Mouse (Mus musculus) MEL (cell line): Measurements from ENCODE around the gene Prkci. TPM values are rescaled to one million over a fixed set of nuclear protein-coding genes. Genes with fewer than 3 reads are reported as not detected.

Experiments used
- DNase-seq: peaks from one replicate; pipeline ENCODE4 v3.0.0; 2011; ENCODE audit warnings: low read depth, low spot score
- H3K27ac ChIP-seq: 2 replicates; pipeline ENCODE4 v1.5.1; 2012; ENCODE audit warnings: low read depth, mild to moderate bottlenecking, control low read depth, low read length, moderate library complexity; ENCODE audit not compliant: control insufficient read depth
- H3K27me3 ChIP-seq, 2 experiments: fragments of 150-350 bp in 1 of 2; sonication (generic) in 1 of 2; 2 replicates each; pipeline ENCODE4 v1.6.1; 2012; ENCODE audit warnings: low read length in 2 of 2, mild to moderate bottlenecking in 2 of 2, improper control_type of control experiment in 1 of 2, moderate library complexity in 1 of 2; ENCODE audit not compliant: insufficient read depth in 2 of 2, control insufficient read depth in 1 of 2
- H3K36me3 ChIP-seq, 2 experiments: 2 replicates each; pipeline ENCODE4 v1.6.1; 2012 to 2014; ENCODE audit warnings: low read length in 2 of 2, improper control_type of control experiment in 1 of 2, inconsistent platforms in 1 of 2, mild to moderate bottlenecking in 1 of 2; ENCODE audit not compliant: insufficient read depth in 2 of 2, control insufficient read depth in 1 of 2
- H3K4me1 ChIP-seq, 2 experiments: fragments of 150-350 bp in 1 of 2; sonication (generic) in 1 of 2; 2 replicates each; pipeline ENCODE4 v1.6.1; 2012; ENCODE audit warnings: low read length in 2 of 2, improper control_type of control experiment in 1 of 2, mild to moderate bottlenecking in 1 of 2; ENCODE audit not compliant: insufficient read depth in 2 of 2, control insufficient read depth in 1 of 2
- H3K4me3 ChIP-seq, 2 experiments: fragments of 150-350 bp in 1 of 2; sonication (generic) in 1 of 2; 2 replicates each; pipeline ENCODE4 v1.5.1; 2012; ENCODE audit warnings: low read depth in 2 of 2, low read length in 2 of 2, mild to moderate bottlenecking in 2 of 2, moderate library complexity in 2 of 2, control low read depth in 1 of 2, improper control_type of control experiment in 1 of 2; ENCODE audit not compliant: control insufficient read depth in 1 of 2, insufficient read depth in 1 of 2
- H3K79me2 ChIP-seq: 2 replicates; pipeline ENCODE4 v1.6.1; 2012; ENCODE audit warnings: mild to moderate bottlenecking, low read length, moderate library complexity; ENCODE audit not compliant: control insufficient read depth, poor library complexity, insufficient read depth
- H3K9ac ChIP-seq: 2 replicates; pipeline ENCODE4 v1.6.1; 2012; ENCODE audit warnings: low read depth, mild to moderate bottlenecking, control low read depth, low read length, moderate library complexity; ENCODE audit not compliant: control insufficient read depth, poor library complexity, severe bottlenecking
- H3K9me3 ChIP-seq: fragments of 150-350 bp; sonication (generic); replicated peaks from 2 replicates; pipeline ENCODE4 v1.6.1; 2012; ENCODE audit warnings: mild to moderate bottlenecking, low read length, improper control_type of control experiment, moderate library complexity; ENCODE audit not compliant: insufficient read depth
- BHLHE40 ChIP-seq: IDR thresholded peaks from 2 replicates; pipeline ENCODE4 v1.6.1; 2012; ENCODE audit warnings: low read depth, mild to moderate bottlenecking, inconsistent platforms, low read length, improper control_type of control experiment, borderline replicate concordance
- CHD1 ChIP-seq: IDR thresholded peaks from 2 replicates; pipeline ENCODE4 v1.6.1; 2012; ENCODE audit warnings: low read depth, mild to moderate bottlenecking, inconsistent platforms, low read length, improper control_type of control experiment
- CHD2 ChIP-seq: IDR thresholded peaks from 2 replicates; pipeline ENCODE4 v1.6.1; 2011; ENCODE audit warnings: low read length, improper control_type of control experiment
- CTCF ChIP-seq, 3 experiments: IDR thresholded peaks in 2 of 3; conservative IDR thresholded peaks in 1 of 3; 2 replicates each; pipeline ENCODE4 v1.5.1; 2011 to 2012; ENCODE audit warnings: low read length in 3 of 3, low read depth in 2 of 3, mild to moderate bottlenecking in 2 of 3, improper control_type of control experiment in 1 of 3, inconsistent platforms in 1 of 3, mixed read lengths in 1 of 3, moderate library complexity in 1 of 3; ENCODE audit not compliant: control insufficient read depth in 1 of 3, insufficient read depth in 1 of 3, poor library complexity in 1 of 3, severe bottlenecking in 1 of 3
- E2F4 ChIP-seq: IDR thresholded peaks from 2 replicates; pipeline ENCODE4 v1.6.1; 2011; ENCODE audit warnings: low read depth, low read length, improper control_type of control experiment, borderline replicate concordance
- ELF1 ChIP-seq: IDR thresholded peaks from 2 replicates; pipeline ENCODE4 v1.6.1; 2014; ENCODE audit warnings: low read depth, mild to moderate bottlenecking, inconsistent platforms, low read length, improper control_type of control experiment, moderate library complexity
- HCFC1 ChIP-seq: IDR thresholded peaks from 2 replicates; pipeline ENCODE4 v1.6.1; 2012; ENCODE audit warnings: low read depth, mild to moderate bottlenecking, inconsistent platforms, low read length, improper control_type of control experiment, moderate library complexity
- JUND ChIP-seq: IDR thresholded peaks from 2 replicates; pipeline ENCODE4 v1.6.1; 2011; ENCODE audit warnings: low read depth, mild to moderate bottlenecking, improper control_type of control experiment, low read length
- KAT2A ChIP-seq: conservative IDR thresholded peaks from 2 replicates; pipeline ENCODE4 v1.6.1; 2012; ENCODE audit warnings: low read depth, low read length, improper control_type of control experiment, inconsistent platforms
- MAX ChIP-seq: IDR thresholded peaks from 2 replicates; pipeline ENCODE4 v1.6.1; 2011; ENCODE audit warnings: low read length, improper control_type of control experiment
- MAZ ChIP-seq: IDR thresholded peaks from 2 replicates; pipeline ENCODE4 v1.6.1; 2012; ENCODE audit warnings: low read depth, mild to moderate bottlenecking, inconsistent platforms, low read length, improper control_type of control experiment
- MEF2A ChIP-seq: IDR thresholded peaks from 2 replicates; pipeline ENCODE4 v1.6.1; 2014; ENCODE audit warnings: low read depth, mild to moderate bottlenecking, inconsistent platforms, low read length, improper control_type of control experiment; ENCODE audit not compliant: poor library complexity, insufficient replicate concordance, severe bottlenecking; ENCODE audit errors: extremely low read depth
- MXI1 ChIP-seq: IDR thresholded peaks from 2 replicates; pipeline ENCODE4 v1.6.1; 2011; ENCODE audit warnings: mild to moderate bottlenecking, low read depth, low read length, improper control_type of control experiment
- MYB ChIP-seq: IDR thresholded peaks from 2 replicates; pipeline ENCODE4 v1.6.1; 2011; ENCODE audit warnings: mild to moderate bottlenecking, low read depth, low read length, improper control_type of control experiment
- MYC ChIP-seq: IDR thresholded peaks from 2 replicates; pipeline ENCODE4 v1.6.1; 2011; ENCODE audit warnings: low read depth, mild to moderate bottlenecking, low read length, improper control_type of control experiment, moderate library complexity
- POLR2AphosphoS2 ChIP-seq: IDR thresholded peaks from 2 replicates; pipeline ENCODE4 v1.6.1; 2011; ENCODE audit warnings: low read length, improper control_type of control experiment
- POLR2AphosphoS5 ChIP-seq: IDR thresholded peaks from 2 replicates; pipeline ENCODE4 v1.6.1; 2012; ENCODE audit warnings: low read depth, borderline replicate concordance, mild to moderate bottlenecking, inconsistent platforms, low read length, moderate library complexity, mixed read lengths
- RAD21 ChIP-seq: IDR thresholded peaks from 2 replicates; pipeline ENCODE4 v1.6.1; 2011; ENCODE audit warnings: mild to moderate bottlenecking, low read depth, low read length, improper control_type of control experiment
- SIN3A ChIP-seq: IDR thresholded peaks from 2 replicates; pipeline ENCODE4 v1.6.1; 2012; ENCODE audit warnings: low read length, improper control_type of control experiment, inconsistent platforms
- USF1 ChIP-seq: IDR thresholded peaks from 2 replicates; pipeline ENCODE4 v1.6.1; 2014; ENCODE audit warnings: low read depth, mild to moderate bottlenecking, inconsistent platforms, low read length, improper control_type of control experiment, moderate library complexity
- ZC3H11A ChIP-seq: IDR thresholded peaks from 2 replicates; pipeline ENCODE4 v1.6.1; 2012; ENCODE audit warnings: low read depth, mild to moderate bottlenecking, inconsistent platforms, low read length, improper control_type of control experiment
- ZMIZ1 ChIP-seq: IDR thresholded peaks from 2 replicates; pipeline ENCODE4 v1.6.1; 2012; ENCODE audit warnings: low read depth, mild to moderate bottlenecking, inconsistent platforms, low read length, improper control_type of control experiment, moderate library complexity
- ZNF384 ChIP-seq: IDR thresholded peaks from 2 replicates; pipeline ENCODE4 v1.6.1; 2012; ENCODE audit warnings: low read depth, mild to moderate bottlenecking, inconsistent platforms, low read length, improper control_type of control experiment
- polyA plus RNA-seq, 2 experiments: library from polyadenylated mRNA; stranded (reverse) in 1 of 2; unstranded in 1 of 2; fragments of >175 nt in 1 of 2; fragments of >200 nt in 1 of 2; gene quantifications; 2 replicates each; pipeline versions ENCODE4 v1.2.1 to v1.2.4; 2012; ENCODE audit warnings: low replicate concordance in 2 of 2, low read depth in 1 of 2; ENCODE audit not compliant: insufficient read length in 2 of 2, insufficient read depth in 1 of 2, missing spikeins in 1 of 2
- total RNA-seq: library from RNA; depleted of rRNA; stranded (reverse); fragments of 300-350 nt; gene quantifications from 2 replicates; pipeline ENCODE4 v1.2.3, GENCODE M21; 2012

Gene Prkci
- total and polyA plus RNA-seq, 3 experiments = 9.0 to 18.3 TPM; not detected in 1

DNA sequence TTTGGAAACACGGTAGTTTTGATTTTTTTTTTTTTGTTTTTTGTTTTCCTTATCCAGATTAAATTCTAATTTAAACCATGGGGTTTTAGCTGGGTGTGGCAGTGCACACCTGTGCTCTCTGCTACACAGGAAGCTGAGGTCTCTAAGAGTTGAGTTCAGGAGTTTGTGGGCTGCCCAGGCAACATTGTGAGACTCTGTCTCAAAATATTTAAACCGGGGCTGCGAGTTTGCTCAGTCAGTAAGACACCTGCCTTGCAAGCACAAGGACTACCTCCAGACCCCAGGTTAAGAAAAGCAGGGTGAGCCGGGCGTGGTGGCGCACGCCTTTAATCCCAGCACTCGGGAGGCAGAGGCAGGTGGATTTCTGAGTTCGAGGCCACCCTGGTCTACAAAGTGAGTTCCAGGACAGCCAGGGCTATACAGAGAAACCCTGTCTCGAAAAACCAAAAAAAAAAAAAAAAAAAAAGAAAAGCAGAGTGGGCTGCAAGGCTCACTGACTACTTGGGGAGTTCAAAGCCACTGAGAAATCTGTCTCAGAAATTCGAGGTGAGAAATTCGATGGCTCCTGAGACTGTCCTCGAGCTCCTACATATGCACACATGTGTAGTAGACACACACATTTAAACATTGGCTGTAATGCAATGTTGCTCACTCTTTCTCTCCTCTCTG, 87.4 kb downstream of the Prkci start:
- Histone ChIP-seq H3K4me1 (peaks cover 0 to 4% of the 10 kb centered on the region in 2 experiments; a peak in 1 of 4 replicates), H3K4me3 (no peak overlapping the region), H3K27ac (no peak overlapping the region), H3K9me3 (no peaks in the 10 kb centered on the region), H3K79me2 (no peaks in the 10 kb centered on the region), H3K36me3 (no peaks in the 10 kb centered on the region; a peak in 2 of 4 replicates), H3K27me3 (peaks cover 0 to 2% of the 10 kb centered on the region in 2 experiments; a peak in 2 of 4 replicates), H3K9ac (no peak overlapping the region)
- DNase-seq = no peak
- no peak for TF ChIP-seq MYB
- TF ChIP-seq ZNF384 = peak; percentile 53; the same call in 1 of the 2 replicates

DNA sequence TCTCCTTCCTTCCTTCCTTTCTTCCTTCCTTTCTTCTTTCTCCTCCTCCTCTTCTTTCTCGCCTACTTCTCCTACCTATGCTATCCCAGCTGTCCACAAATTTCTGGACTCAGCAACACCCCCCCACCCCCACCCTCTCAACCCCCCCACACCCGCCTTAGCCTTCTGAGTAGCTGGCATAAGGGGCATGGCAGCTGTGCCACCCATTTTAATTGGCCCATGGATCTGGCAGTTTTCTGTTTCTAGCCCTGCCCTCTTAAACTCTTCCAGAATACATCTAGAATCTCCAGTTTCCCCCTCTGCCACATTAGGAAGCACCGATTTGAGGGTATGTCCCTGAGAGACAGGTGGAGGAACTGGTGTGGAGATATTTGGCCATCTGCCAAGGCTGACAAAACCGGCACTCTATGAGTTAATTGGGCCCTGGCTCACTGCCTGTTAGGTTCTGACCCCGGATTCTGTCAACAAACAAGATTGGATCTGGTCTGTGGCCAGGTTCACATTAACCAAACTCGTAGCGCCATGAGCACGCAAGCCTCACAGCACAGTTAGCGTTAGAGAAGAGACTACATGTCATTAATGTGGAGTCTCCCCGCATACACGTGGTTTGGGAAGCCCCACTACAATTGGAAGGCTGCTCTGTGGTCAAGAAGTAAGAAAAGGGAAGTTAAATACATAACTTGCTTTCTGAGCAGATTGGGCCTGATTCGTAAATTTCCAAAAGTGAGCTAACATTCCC, 88.1 kb downstream of the Prkci start:
- peaks cover 0 to 4% of the 10 kb centered on the region in 2 experiments; a peak in 1 of 4 replicates for H3K4me1 ChIP-seq
- DNase-seq = peak; percentile 83
- peak overlapping the region; percentile 5; the same call in 1 of the 2 replicates for H3K9ac ChIP-seq
- H3K36me3 ChIP-seq = no peaks in the 10 kb centered on the region; a peak in 2 of 4 replicates
- no peaks in the 10 kb centered on the region for H3K79me2 ChIP-seq
- H3K4me3 ChIP-seq = peak overlapping the region; percentile 2 to 37; a peak in 3 of 4 replicates
- peaks cover 0 to 2% of the 10 kb centered on the region in 2 experiments; a peak in 2 of 4 replicates for H3K27me3 ChIP-seq
- TF ChIP-seq ELF1 = no peak
- no peak for TF ChIP-seq POLR2AphosphoS2
- TF ChIP-seq E2F4 = no peak
- TF ChIP-seq MAZ = no peak
- TF ChIP-seq CHD1 = no peak
- TF ChIP-seq USF1 = peak; percentile 55
- TF ChIP-seq POLR2AphosphoS5 = no peak
- peak; percentile 89 for TF ChIP-seq MAX
- peak; percentile 93 for TF ChIP-seq MXI1
- TF ChIP-seq HCFC1 = no peak
- peak; percentile 92 for TF ChIP-seq MYC
- no peak for TF ChIP-seq BHLHE40
- no peak for TF ChIP-seq JUND
- TF ChIP-seq CTCF (IDR thresholded peaks at IDR 0.05 in 2 of 3, conservative IDR thresholded peaks at IDR 0.05 in 1 of 3; ENCODE audit: control insufficient read depth in 1 of 3, insufficient read depth in 1 of 3, low read depth in 2 of 3, low read length in 3 of 3, poor library complexity in 1 of 3, severe bottlenecking in 1 of 3) = no peak
- no peak for TF ChIP-seq MEF2A
- TF ChIP-seq ZMIZ1 = no peak
- peak; percentile 51; the same call in 1 of the 2 replicates for TF ChIP-seq SIN3A
- TF ChIP-seq CHD2 = no peak
- TF ChIP-seq ZC3H11A = no peak
- no peak for TF ChIP-seq RAD21
- TF ChIP-seq KAT2A = no peak
- no peaks in the 10 kb centered on the region for H3K9me3 ChIP-seq
- H3K27ac ChIP-seq = no peak overlapping the region
